Mouse (Mus musculus) spleen, adult 2 months (tissue): ENCODE results near the gene Ednrb.

ENCODE experiments used
- CTCF ChIP-seq: fragments of 200-500 bp; IDR thresholded peaks from 2 replicates; pipeline ENCODE4 v1.5.1; 2011; ENCODE audit warnings: mild to moderate bottlenecking, inconsistent platforms; ENCODE audit not compliant: insufficient read depth, insufficient read length, insufficient replicate concordance; ENCODE audit errors: extremely low read depth
- POLR2A ChIP-seq: fragments of 200-500 bp; IDR thresholded peaks from 2 replicates; pipeline ENCODE4 v1.6.1; 2011; ENCODE audit warnings: low read depth, low read length, inconsistent platforms

GRCm38 (mm10) chr14:103785096-103785965 is 58.9 kb downstream of the Ednrb start:
- no peak for TF ChIP-seq CTCF
- TF ChIP-seq POLR2A, result no peak
